16 mouse cellular contexts compared by ENCODE assay signal in genomic region chr7:144796986-144797735, GRCm38 (mm10). TPM values are rescaled to one million over a fixed set of nuclear protein-coding genes. Genes with fewer than 3 reads are reported as not detected.
DNase-seq lines count a peak whose midpoint lies in the region; ATAC-seq lines count a peak whose summit lies in the region.
"Had no signal": no experiment of that assay in that cellular context is flagged by ENCODE, and none has a peak within 500 bp of the region (broad histone marks: within the 10 kb centered on the region; RNA-seq: fewer than 3 reads in every experiment).

No protein-coding gene starts in this region.

- H3K9me3 ChIP-seq in midbrain, embryonic 10.5 days (replicated peaks): no peaks in the 10 kb centered on the region
- H3K9me3 ChIP-seq in midbrain, embryonic 16.5 days (replicated peaks; ENCODE audit: control insufficient read depth, low read length, poor library complexity, severe bottlenecking): no peaks in the 10 kb centered on the region; the same call in 1 of the 2 replicates
- H3K9me3 ChIP-seq in forebrain, embryonic 14.5 days (replicated peaks; ENCODE audit: control insufficient read depth, low read length): no peaks in the 10 kb centered on the region
- H3K9me3 ChIP-seq: kidney, embryonic 15.5 days had no signal

- H3K27ac ChIP-seq in midbrain, embryonic 10.5 days (replicated peaks): 0 out of 2 replicates have a peak overlapping the region, but pooled peaks have one; percentile 42
- H3K27ac ChIP-seq in midbrain, embryonic 16.5 days (ENCODE audit: low read length): no peak overlapping the region
- H3K27ac ChIP-seq in forebrain, embryonic 14.5 days (ENCODE audit: low read depth, low read length): no peak overlapping the region
- H3K27ac ChIP-seq: kidney, embryonic 15.5 days; macrophage; stomach, postnatal 0 days had no signal

- no peak overlapping the region for H3K9ac ChIP-seq in midbrain, embryonic 16.5 days (ENCODE audit: low read depth, low read length)
- H3K9ac ChIP-seq in forebrain, embryonic 14.5 days (ENCODE audit: low read length): no peak overlapping the region
- H3K9ac ChIP-seq: kidney, embryonic 15.5 days had no signal

- no peak for DNase-seq in midbrain, embryonic 10.5 days (ENCODE audit: low spot score)
- peak; percentile 41 for DNase-seq in cerebellum, adult 9-10 months
- peak; percentile 8 for DNase-seq in forebrain, embryonic 14.5 days (ENCODE audit: low spot score)
- DNase-seq in retina, embryonic 14.5 days (ENCODE audit: low spot score): peak; percentile 78
- DNase-seq in kidney, adult 8-10 months: no peak
- DNase-seq in heart, adult 11 months: no peak
- DNase-seq: heart, adult 18-20 months; heart, postnatal 4 days; spleen, adult 18-20 months had no signal

- H3K4me3 ChIP-seq in midbrain, embryonic 10.5 days: no peak overlapping the region
- H3K4me3 ChIP-seq in midbrain, embryonic 16.5 days (ENCODE audit: low read depth, low read length): no peak overlapping the region
- H3K4me3 ChIP-seq in forebrain, embryonic 14.5 days (ENCODE audit: low read depth, low read length): no peak overlapping the region
- H3K4me3 ChIP-seq: kidney, embryonic 15.5 days had no signal

- no peaks in the 10 kb centered on the region for H3K36me3 ChIP-seq in midbrain, embryonic 10.5 days
- no peaks in the 10 kb centered on the region for H3K36me3 ChIP-seq in midbrain, embryonic 16.5 days (ENCODE audit: control insufficient read depth, insufficient read depth, low read length)
- no peaks in the 10 kb centered on the region for H3K36me3 ChIP-seq in forebrain, embryonic 14.5 days (ENCODE audit: control insufficient read depth, insufficient read depth, low read length)
- H3K36me3 ChIP-seq: kidney, embryonic 15.5 days had no signal

- H3K4me2 ChIP-seq in midbrain, embryonic 16.5 days (ENCODE audit: low read length): no peak overlapping the region
- no peak overlapping the region for H3K4me2 ChIP-seq in forebrain, embryonic 14.5 days (ENCODE audit: low read length)
- H3K4me2 ChIP-seq: kidney, embryonic 15.5 days had no signal

- H3K4me1 ChIP-seq in midbrain, embryonic 10.5 days: peaks cover 6% of the 10 kb centered on the region
- H3K4me1 ChIP-seq in midbrain, embryonic 16.5 days (ENCODE audit: control insufficient read depth, insufficient read depth, low read length): no peaks in the 10 kb centered on the region; the same call in 1 of the 2 replicates
- H3K4me1 ChIP-seq in forebrain, embryonic 14.5 days (ENCODE audit: control insufficient read depth, insufficient read depth, low read length): no peaks in the 10 kb centered on the region

- WGBS in midbrain, embryonic 10.5 days: 81% methylated on average over 17 of the region's 17 CpGs
- WGBS in midbrain, embryonic 16.5 days: 55% methylated on average over 17 of the region's 17 CpGs
- 62% methylated on average over 17 of the region's 17 CpGs for WGBS in forebrain, embryonic 14.5 days

- ATAC-seq in midbrain, embryonic 16.5 days: no peak
- ATAC-seq in forebrain, embryonic 14.5 days: no peak
- ATAC-seq: activated CD4-positive, CD25-positive, alpha-beta regulatory T cell, adult 4 months; CD4-positive, CD25-positive, alpha-beta regulatory T cell, adult 4 months had no signal

- peaks cover 18% of the 10 kb centered on the region for H3K27me3 ChIP-seq in midbrain, embryonic 10.5 days (ENCODE audit: low read depth, poor library complexity, severe bottlenecking)
- H3K27me3 ChIP-seq in midbrain, embryonic 16.5 days (ENCODE audit: control insufficient read depth, insufficient read depth, low read depth, low read length): no peaks in the 10 kb centered on the region; the same call in 1 of the 2 replicates
- no peaks in the 10 kb centered on the region for H3K27me3 ChIP-seq in forebrain, embryonic 14.5 days (replicated peaks; ENCODE audit: control insufficient read depth, insufficient read depth, low read length)

RNA-seq across cellular contexts. Expression of gene Fgf3, which starts 40.7 kb away (rescaled TPM):
- 2.9 TPM in 2 replicates for polyA plus RNA-seq in midbrain, embryonic 10.5 days (2016; fragmentation: Nextera tagmentation; extraction: Ambion mirVana)
- 1.4 and 2.0 TPM in 2 replicates for polyA plus RNA-seq in midbrain, embryonic 16.5 days (2015; fragmentation: Nextera tagmentation; extraction: Ambion mirVana)
- 2.0 and 3.2 TPM in 2 replicates for polyA plus RNA-seq in forebrain, embryonic 14.5 days (2014; fragmentation: Nextera tagmentation; extraction: Ambion mirVana)
- polyA plus RNA-seq: activated CD4-positive, CD25-positive, alpha-beta regulatory T cell, adult 4 months; CD4-positive, CD25-positive, alpha-beta regulatory T cell, adult 4 months; macrophage had no signal

RNA-seq across cellular contexts. Expression of gene Ano1, which starts 45.4 kb away (rescaled TPM):
- polyA plus RNA-seq in midbrain, embryonic 10.5 days (2016; fragmentation: Nextera tagmentation; extraction: Ambion mirVana): 29.4 and 41.5 TPM in 2 replicates
- 9.8 and 11.2 TPM in 2 replicates for polyA plus RNA-seq in midbrain, embryonic 16.5 days (2015; fragmentation: Nextera tagmentation; extraction: Ambion mirVana)
- 6.0 and 7.8 TPM in 2 replicates for polyA plus RNA-seq in forebrain, embryonic 14.5 days (2014; fragmentation: Nextera tagmentation; extraction: Ambion mirVana)
- polyA plus RNA-seq: macrophage had no signal

RNA-seq across cellular contexts. Expression of gene Fgf4, which starts 50.0 kb away (rescaled TPM):
- polyA plus RNA-seq in midbrain, embryonic 10.5 days (2016; fragmentation: Nextera tagmentation; extraction: Ambion mirVana): 0.07 TPM in 1 of 2 replicates, not detected in the other
- not detected in 2 replicates for polyA plus RNA-seq in midbrain, embryonic 16.5 days (2015; fragmentation: Nextera tagmentation; extraction: Ambion mirVana)
- polyA plus RNA-seq in forebrain, embryonic 14.5 days (2014; fragmentation: Nextera tagmentation; extraction: Ambion mirVana): not detected in 2 replicates
- polyA plus RNA-seq: activated CD4-positive, CD25-positive, alpha-beta regulatory T cell, adult 4 months; kidney, embryonic 15.5 days; liver, embryonic 16.5 days; macrophage; stomach, postnatal 0 days had no signal

Comparison
In these comparisons a context has a peak if more than half of its experiments do, and no peak if none do; other contexts are left out.
1. DNase-seq: peak in cerebellum, adult 9-10 months (single experiment), forebrain, embryonic 14.5 days (single experiment) and retina, embryonic 14.5 days (single experiment); none in midbrain, embryonic 10.5 days (single experiment), kidney, adult 8-10 months (0 of 2) and heart, adult 11 months (single experiment).